Mouse (Mus musculus) liver, adult 2 months (tissue): ENCODE measurements around the gene Trpv4.

Experiments
- CTCF ChIP-seq: fragments of 200-500 bp; IDR thresholded peaks from 2 replicates; pipeline ENCODE4 v1.5.1; 2011; ENCODE audit warnings: low read depth, low read length, control low read depth
- POLR2A ChIP-seq: fragments of 200-500 bp; IDR thresholded peaks from 2 replicates; pipeline ENCODE4 v1.6.1; 2011; ENCODE audit warnings: low read length, control low read depth; ENCODE audit not compliant: insufficient read depth; ENCODE audit errors: extremely low read depth

DNA sequence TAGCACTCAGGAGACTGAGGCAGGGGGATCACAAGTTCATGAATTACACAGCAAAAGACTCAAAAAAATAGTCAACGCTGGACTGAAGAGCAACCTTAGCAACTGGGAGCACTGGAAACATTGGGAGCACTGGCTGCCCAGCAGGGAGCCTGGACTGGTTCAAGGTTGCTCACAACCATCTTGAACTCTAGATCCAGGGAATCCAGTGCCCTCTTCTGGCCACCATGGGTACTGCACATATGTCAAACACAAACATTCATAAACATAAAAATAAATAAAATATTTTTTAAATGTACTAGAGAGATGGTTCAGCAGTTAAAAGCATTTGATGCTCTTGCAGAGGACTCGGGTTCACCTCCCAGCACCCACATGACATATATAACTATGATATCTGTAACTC lies 26.9 kb downstream of the Trpv4 start:
- TF ChIP-seq CTCF (peak; percentile 43), POLR2A (no peak)
